Mouse (Mus musculus) testis, adult 2 months (tissue): Measurements from ENCODE around the gene Kremen2. TPM values are rescaled to one million over a fixed set of nuclear protein-coding genes. Genes with fewer than 3 reads are reported as not detected.
A peak's percentile ranks its signal among the peaks of the same experiment; 100 is the strongest.
"Not testable (repeated sequence)": the region's sequence is repeated elsewhere in the genome, so short reads cannot be mapped to it uniquely, and the experiment has no call there.

ENCODE experiments used
- H3K27ac ChIP-seq: fragments of 200-500 bp; 2 replicates; pipeline ENCODE4 v1.5.1; 2012; ENCODE audit warnings: low read depth, low read length; ENCODE audit not compliant: control insufficient read depth, insufficient read depth
- H3K27me3 ChIP-seq: fragments of 200-500 bp; 2 replicates; pipeline ENCODE4 v1.6.1; 2012; ENCODE audit warnings: mild to moderate bottlenecking, low read length, moderate library complexity; ENCODE audit not compliant: control insufficient read depth, insufficient read depth
- H3K36me3 ChIP-seq: fragments of 200-500 bp; 2 replicates; pipeline ENCODE4 v1.6.1; 2012; ENCODE audit warnings: mild to moderate bottlenecking, low read length; ENCODE audit not compliant: control insufficient read depth, insufficient read depth
- H3K4me1 ChIP-seq: fragments of 200-500 bp; 2 replicates; pipeline ENCODE4 v1.6.1; 2012; ENCODE audit warnings: low read length; ENCODE audit not compliant: control insufficient read depth, insufficient read depth
- H3K4me3 ChIP-seq: fragments of 200-500 bp; 2 replicates; pipeline ENCODE4 v1.5.1; 2012; ENCODE audit warnings: low read depth, mild to moderate bottlenecking, low read length, moderate library complexity, mixed read lengths; ENCODE audit not compliant: control insufficient read depth
- CTCF ChIP-seq: fragments of 200-500 bp; IDR thresholded peaks from 2 replicates; pipeline ENCODE4 v1.5.1; 2012; ENCODE audit warnings: low read depth, mild to moderate bottlenecking, inconsistent platforms, low read length, moderate library complexity; ENCODE audit not compliant: control insufficient read depth, insufficient read depth, insufficient replicate concordance
- POLR2A ChIP-seq: fragments of 200-500 bp; IDR thresholded peaks from 2 replicates; pipeline ENCODE4 v1.6.1; 2012; ENCODE audit warnings: low read depth, mild to moderate bottlenecking, inconsistent platforms, low read length, moderate library complexity; ENCODE audit not compliant: control insufficient read depth
- polyA plus RNA-seq: library from polyadenylated mRNA; depleted of rRNA; stranded (reverse); fragments of >200 nt; gene quantifications from 2 replicates; pipeline ENCODE4 v1.2.3, GENCODE M21; 2012

Gene Kremen2
- polyA plus RNA-seq, 1 experiment = 0.80 TPM

- Histone ChIP-seq H3K27me3 (no peaks in the 10 kb centered on the region), H3K36me3 (no peaks in the 10 kb centered on the region), H3K4me3 (peak within 1 kb of the TSS; percentile 70), H3K27ac (no peak within 1 kb of the TSS), H3K4me1 (peaks cover 12% of the 10 kb centered on the region)
- TF ChIP-seq POLR2A (no peak), CTCF (no peak)
Measured at GRCm38 (mm10) chr17:23785561-23786471, 40.2 kb upstream of the Kremen2 start, which contains the start of gene Flywch2. Gene Flywch2, minus strand, starts transcription at chr17:23786081.

GRCm38 (mm10) chr17:23783352-23783751, 37.7 kb upstream of the Kremen2 start:
- no peak for TF ChIP-seq POLR2A
- Histone ChIP-seq H3K27me3 (no peaks in the 10 kb centered on the region), H3K4me1 (peaks cover 10% of the 10 kb centered on the region), H3K27ac (no peak overlapping the region), H3K36me3 (no peaks in the 10 kb centered on the region), H3K4me3 (no peak overlapping the region)

DNA sequence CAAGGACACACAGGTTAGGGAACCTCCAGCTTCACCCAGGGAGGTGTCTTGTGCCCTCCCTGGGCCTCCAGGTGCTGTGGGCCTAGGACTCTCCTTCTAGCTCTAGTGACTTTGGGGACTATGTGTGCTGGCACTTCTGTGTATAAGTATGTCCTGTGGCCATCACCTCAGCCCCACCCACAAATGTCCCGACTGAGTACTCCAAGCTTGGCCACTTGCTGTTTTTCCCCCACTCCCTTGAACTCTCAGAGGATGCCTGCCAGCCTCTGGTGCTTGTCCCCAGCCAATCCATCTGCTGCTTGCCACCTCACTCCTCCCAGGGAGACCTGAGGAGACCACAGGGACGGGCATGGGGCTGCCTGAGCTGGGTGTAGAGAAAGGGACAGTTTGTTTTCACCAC, 32.8 kb upstream of the Kremen2 start:
- H3K36me3 ChIP-seq = no peaks in the 10 kb centered on the region
- H3K4me1 ChIP-seq = no peaks in the 10 kb centered on the region
- no peaks in the 10 kb centered on the region for H3K27me3 ChIP-seq
- no peak overlapping the region for H3K27ac ChIP-seq
- H3K4me3 ChIP-seq = no peak overlapping the region
- TF ChIP-seq POLR2A (no peak), CTCF (no peak)

DNA sequence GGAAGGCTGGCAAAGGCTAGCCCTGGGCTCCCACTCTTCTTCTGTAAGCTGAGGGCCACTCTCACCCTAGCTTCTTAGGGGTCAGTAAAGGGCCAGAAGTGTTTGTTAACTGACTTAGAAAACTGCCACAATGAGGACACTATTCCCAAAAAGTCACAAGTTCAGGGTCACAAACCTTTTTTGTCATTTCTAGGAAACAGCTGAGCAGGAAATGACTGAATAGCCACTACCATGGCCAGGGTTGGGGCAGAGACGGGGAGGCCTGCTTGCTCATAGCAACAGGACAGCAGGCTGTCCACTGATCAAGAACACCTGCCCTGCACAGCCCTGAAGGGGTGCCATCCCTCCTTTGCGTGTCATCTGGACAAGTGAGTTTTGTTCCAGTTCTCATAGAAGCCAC, 31.5 kb upstream of the Kremen2 start:
- TF ChIP-seq POLR2A (no peak), CTCF (no peak)
- Histone ChIP-seq H3K4me1 (no peaks in the 10 kb centered on the region), H3K4me3 (no peak overlapping the region), H3K27me3 (no peaks in the 10 kb centered on the region), H3K27ac (no peak overlapping the region), H3K36me3 (no peaks in the 10 kb centered on the region)

GRCm38 (mm10) chr17:23776216-23776615, 30.6 kb upstream of the Kremen2 start:
- H3K4me3 ChIP-seq = no peak overlapping the region
- no peak overlapping the region for H3K27ac ChIP-seq
- no peaks in the 10 kb centered on the region for H3K36me3 ChIP-seq
- H3K4me1 ChIP-seq = no peaks in the 10 kb centered on the region; the same call in 1 of the 2 replicates
- TF ChIP-seq CTCF = no peak
- H3K27me3 ChIP-seq = no peaks in the 10 kb centered on the region

DNA sequence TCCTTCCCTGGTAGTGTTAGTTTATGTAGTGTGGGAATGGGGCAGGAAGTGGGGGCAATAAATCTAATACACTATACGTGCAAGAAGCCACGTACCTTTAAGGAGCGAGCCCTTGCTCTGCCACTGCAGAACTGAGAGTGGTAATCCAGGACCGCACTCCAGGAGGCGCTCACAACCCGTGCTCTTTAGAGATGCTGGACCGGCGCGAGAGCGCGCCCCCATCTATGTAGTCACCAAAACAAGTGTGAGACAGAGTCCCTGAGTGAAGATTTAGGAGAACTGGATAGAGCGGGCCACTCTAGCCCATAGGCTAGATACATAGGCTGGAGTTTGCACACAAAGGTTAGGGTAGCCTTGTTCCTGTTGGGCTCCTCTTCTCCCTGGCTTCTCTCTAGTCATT, 28.5 kb upstream of the Kremen2 start:
- TF ChIP-seq POLR2A (no peak), CTCF (peak; percentile 62; the same call in 1 of the 2 replicates)
- H3K4me3 ChIP-seq = no peak overlapping the region
- H3K27ac ChIP-seq = no peak overlapping the region
- H3K27me3 ChIP-seq = no peaks in the 10 kb centered on the region
- H3K36me3 ChIP-seq = no peaks in the 10 kb centered on the region
- no peaks in the 10 kb centered on the region; the same call in 1 of the 2 replicates for H3K4me1 ChIP-seq

GRCm38 (mm10) chr17:23773676-23774075, 28.0 kb upstream of the Kremen2 start:
- TF ChIP-seq POLR2A = no peak
- TF ChIP-seq CTCF = no peak
- no peak overlapping the region for H3K27ac ChIP-seq
- no peaks in the 10 kb centered on the region; the same call in 1 of the 2 replicates for H3K4me1 ChIP-seq
- H3K4me3 ChIP-seq = no peak overlapping the region
- H3K27me3 ChIP-seq = no peaks in the 10 kb centered on the region
- peaks cover 2% of the 10 kb centered on the region; the same call in 1 of the 2 replicates for H3K36me3 ChIP-seq

DNA sequence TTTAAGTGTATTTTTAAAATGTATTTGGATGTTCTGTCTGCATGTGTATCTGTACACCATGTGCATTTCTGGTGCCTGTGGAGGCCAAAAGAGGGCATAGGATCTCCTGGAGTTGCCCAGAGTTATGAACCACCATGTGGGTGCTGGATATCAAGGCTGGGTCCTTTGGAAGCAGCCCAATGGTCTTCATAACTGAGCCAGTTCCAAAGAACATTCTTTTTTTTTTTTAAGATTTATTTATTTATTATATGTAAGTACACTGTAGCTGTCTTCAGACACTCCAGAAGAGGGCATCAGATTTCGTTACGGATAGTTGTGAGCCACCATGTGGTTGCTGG, 26.6 kb upstream of the Kremen2 start:
- not testable (repeated sequence) for H3K4me1 ChIP-seq, H3K27me3 ChIP-seq, H3K27ac ChIP-seq, H3K36me3 ChIP-seq
- peak overlapping the region; percentile 59; the same call in 1 of the 2 replicates for H3K4me3 ChIP-seq
